Mouse (Mus musculus): Measurements from ENCODE around the gene Clcnkb. TPM values are rescaled to one million over a fixed set of nuclear protein-coding genes. Genes with fewer than 3 reads are reported as not detected.

The Clcnkb gene
- polyA plus RNA-seq, 1 experiment from 2014 or later, result not detected

GRCm38 (mm10) chr4:141420192-141420829 is 4.5 kb upstream of the Clcnkb start, which contains the start of gene Hspb7:
Gene Hspb7 (plus strand): TSS chr4:141420779.
- Histone ChIP-seq H3K9ac (ENCODE audit: low read length) (no peak within 1 kb of the TSS), H3K36me3 (ENCODE audit: control insufficient read depth, insufficient read depth, low read length) (no peaks in the 10 kb centered on the region), H3K4me2 (ENCODE audit: low read length) (no peak within 1 kb of the TSS), H3K27me3 (replicated peaks; ENCODE audit: control insufficient read depth, insufficient read depth, low read length) (no peaks in the 10 kb centered on the region), H3K4me3 (ENCODE audit: low read depth, low read length) (no peak within 1 kb of the TSS), H3K4me1 (ENCODE audit: control insufficient read depth, insufficient read depth, low read length) (no peaks in the 10 kb centered on the region), H3K9me3 (replicated peaks; ENCODE audit: control insufficient read depth, low read length) (no peaks in the 10 kb centered on the region), H3K27ac (ENCODE audit: low read depth, low read length) (no peak within 1 kb of the TSS)
- 62% methylated on average over 9 of the region's 9 CpGs for WGBS
- DNase-seq (ENCODE audit: low spot score) (no peak), ATAC-seq (no peak)

GRCm38 (mm10) chr4:141419398-141420191 is 3.8 kb upstream of the Clcnkb start:
- DNase-seq (ENCODE audit: low spot score) (no peak), ATAC-seq (no peak)
- Histone ChIP-seq H3K4me1 (ENCODE audit: control insufficient read depth, insufficient read depth, low read length) (no peaks in the 10 kb centered on the region), H3K4me3 (ENCODE audit: low read depth, low read length) (no peak overlapping the region), H3K27me3 (replicated peaks; ENCODE audit: control insufficient read depth, insufficient read depth, low read length) (no peaks in the 10 kb centered on the region), H3K9me3 (replicated peaks; ENCODE audit: control insufficient read depth, low read length) (no peaks in the 10 kb centered on the region), H3K27ac (ENCODE audit: low read depth, low read length) (no peak overlapping the region), H3K36me3 (ENCODE audit: control insufficient read depth, insufficient read depth, low read length) (no peaks in the 10 kb centered on the region), H3K4me2 (ENCODE audit: low read length) (no peak overlapping the region), H3K9ac (ENCODE audit: low read length) (no peak overlapping the region)
- WGBS, result 76% methylated on average over 27 of the region's 27 CpGs

- no peaks in the 10 kb centered on the region for H3K36me3 ChIP-seq (ENCODE audit: control insufficient read depth, insufficient read depth, low read length)
- WGBS, result 20% methylated on average over 22 of the region's 22 CpGs
- H3K27ac ChIP-seq (ENCODE audit: low read depth, low read length), result no peak overlapping the region
- H3K9me3 ChIP-seq (replicated peaks; ENCODE audit: control insufficient read depth, low read length), result no peaks in the 10 kb centered on the region
- H3K4me2 ChIP-seq (ENCODE audit: low read length), result no peak overlapping the region
- DNase-seq (ENCODE audit: low spot score) (no peak), ATAC-seq (no peak)
- no peak overlapping the region for H3K4me3 ChIP-seq (ENCODE audit: low read depth, low read length)
- no peaks in the 10 kb centered on the region for H3K27me3 ChIP-seq (replicated peaks; ENCODE audit: control insufficient read depth, insufficient read depth, low read length)
- no peak overlapping the region for H3K9ac ChIP-seq (ENCODE audit: low read length)
- no peaks in the 10 kb centered on the region for H3K4me1 ChIP-seq (ENCODE audit: control insufficient read depth, insufficient read depth, low read length)
These were observed 4.3 kb downstream of the Clcnkb start for GRCm38 (mm10) chr4:141411430-141411992.

GRCm38 (mm10) chr4:141408577-141408976 is 7.2 kb downstream of the Clcnkb start:
- Histone ChIP-seq H3K4me3 (ENCODE audit: low read depth, low read length) (no peak overlapping the region), H3K4me2 (ENCODE audit: low read length) (no peak overlapping the region), H3K27me3 (replicated peaks; ENCODE audit: control insufficient read depth, insufficient read depth, low read length) (no peaks in the 10 kb centered on the region), H3K9ac (ENCODE audit: low read length) (no peak overlapping the region), H3K9me3 (replicated peaks; ENCODE audit: control insufficient read depth, low read length) (no peaks in the 10 kb centered on the region), H3K36me3 (ENCODE audit: control insufficient read depth, insufficient read depth, low read length) (no peaks in the 10 kb centered on the region), H3K4me1 (ENCODE audit: control insufficient read depth, insufficient read depth, low read length) (no peaks in the 10 kb centered on the region), H3K27ac (ENCODE audit: low read depth, low read length) (no peak overlapping the region)
- DNase-seq (ENCODE audit: low spot score) (no peak), ATAC-seq (no peak)
- 93% methylated on average over 3 of the region's 3 CpGs for WGBS

GRCm38 (mm10) chr4:141406516-141407299 is 9.1 kb downstream of the Clcnkb start:
- 36% methylated on average over 12 of the region's 14 CpGs for WGBS

GRCm38 (mm10) chr4:141405314-141405622 is 10.5 kb downstream of the Clcnkb start:
- Histone ChIP-seq H3K4me3 (ENCODE audit: low read depth, low read length) (no peak overlapping the region), H3K27me3 (replicated peaks; ENCODE audit: control insufficient read depth, insufficient read depth, low read length) (no peaks in the 10 kb centered on the region), H3K9ac (ENCODE audit: low read length) (no peak overlapping the region), H3K27ac (ENCODE audit: low read depth, low read length) (no peak overlapping the region), H3K36me3 (ENCODE audit: control insufficient read depth, insufficient read depth, low read length) (no peaks in the 10 kb centered on the region), H3K9me3 (replicated peaks; ENCODE audit: control insufficient read depth, low read length) (no peaks in the 10 kb centered on the region), H3K4me2 (ENCODE audit: low read length) (no peak overlapping the region), H3K4me1 (ENCODE audit: control insufficient read depth, insufficient read depth, low read length) (no peaks in the 10 kb centered on the region)
- DNase-seq (ENCODE audit: low spot score) (no peak), ATAC-seq (no peak)
- 77% methylated on average over 3 of the region's 3 CpGs for WGBS

More at GRCm38 (mm10) chr4:141406516-141407299, 9.1 kb downstream of the Clcnkb start:
- ATAC-seq, result no peak
- no peaks in the 10 kb centered on the region for H3K4me1 ChIP-seq (ENCODE audit: control insufficient read depth, insufficient read depth, low read length)
- no peaks in the 10 kb centered on the region for H3K36me3 ChIP-seq (ENCODE audit: control insufficient read depth, insufficient read depth, low read length)
- H3K27ac ChIP-seq (ENCODE audit: low read depth, low read length), result no peak overlapping the region
- no peaks in the 10 kb centered on the region for H3K27me3 ChIP-seq (replicated peaks; ENCODE audit: control insufficient read depth, insufficient read depth, low read length)
- no peak overlapping the region for H3K4me2 ChIP-seq (ENCODE audit: low read length)
- no peak overlapping the region for H3K9ac ChIP-seq (ENCODE audit: low read length)
- H3K9me3 ChIP-seq (replicated peaks; ENCODE audit: control insufficient read depth, low read length), result no peaks in the 10 kb centered on the region
- H3K4me3 ChIP-seq (ENCODE audit: low read depth, low read length), result no peak overlapping the region
- DNase-seq (ENCODE audit: low spot score), result peak; percentile 19

GRCm38 (mm10) chr4:141404518-141405313 is 11.1 kb downstream of the Clcnkb start:
- no peaks in the 10 kb centered on the region for H3K27me3 ChIP-seq (replicated peaks; ENCODE audit: control insufficient read depth, insufficient read depth, low read length)
- H3K4me1 ChIP-seq (ENCODE audit: control insufficient read depth, insufficient read depth, low read length), result no peaks in the 10 kb centered on the region
- DNase-seq (ENCODE audit: low spot score) (peak; percentile 87), ATAC-seq (peak; percentile 88)
- no peaks in the 10 kb centered on the region for H3K36me3 ChIP-seq (ENCODE audit: control insufficient read depth, insufficient read depth, low read length)
- no peak overlapping the region for H3K4me3 ChIP-seq (ENCODE audit: low read depth, low read length)
- H3K9me3 ChIP-seq (replicated peaks; ENCODE audit: control insufficient read depth, low read length), result no peaks in the 10 kb centered on the region
- H3K9ac ChIP-seq (ENCODE audit: low read length), result peak overlapping the region; percentile 40; the same call in 1 of the 2 replicates
- 17% methylated on average over 15 of the region's 15 CpGs for WGBS
- no peak overlapping the region for H3K27ac ChIP-seq (ENCODE audit: low read depth, low read length)
- 0 out of 2 replicates have a peak overlapping the region, but pooled peaks have one; percentile 20 for H3K4me2 ChIP-seq (ENCODE audit: low read length)

- ATAC-seq, result no peak
- 87% methylated on average over 15 of the region's 15 CpGs for WGBS
These were observed 15.6 kb downstream of the Clcnkb start for GRCm38 (mm10) chr4:141400171-141400570.

More at GRCm38 (mm10) chr4:141400171-141400570, 15.6 kb downstream of the Clcnkb start:
- H3K4me2 ChIP-seq (ENCODE audit: low read length), result no peak overlapping the region
- H3K9me3 ChIP-seq (replicated peaks; ENCODE audit: control insufficient read depth, low read length), result no peaks in the 10 kb centered on the region
- no peaks in the 10 kb centered on the region for H3K4me1 ChIP-seq (ENCODE audit: control insufficient read depth, insufficient read depth, low read length)
- no peak overlapping the region for H3K27ac ChIP-seq (ENCODE audit: low read depth, low read length)
- no peaks in the 10 kb centered on the region for H3K36me3 ChIP-seq (ENCODE audit: control insufficient read depth, insufficient read depth, low read length)
- no peak overlapping the region for H3K4me3 ChIP-seq (ENCODE audit: low read depth, low read length)
- no peak overlapping the region for H3K9ac ChIP-seq (ENCODE audit: low read length)
- H3K27me3 ChIP-seq (replicated peaks; ENCODE audit: control insufficient read depth, insufficient read depth, low read length), result no peaks in the 10 kb centered on the region
- DNase-seq (ENCODE audit: low spot score), result no peak

Measured in forebrain, embryonic 14.5 days (tissue).